Mouse (Mus musculus) megakaryocyte progenitor cell, adult 5-6 weeks (primary cell): Measurements from ENCODE around the gene N4bp2l1. TPM values are rescaled to one million over a fixed set of nuclear protein-coding genes. Genes with fewer than 3 reads are reported as not detected.

Experiments used
- ATAC-seq: replicated peaks from 2 replicates; pipeline ENCODE4 v1.8.0; 2016; ENCODE audit warnings: mild to moderate bottlenecking, moderate TSS enrichment, inconsistent platforms; ENCODE audit not compliant: poor library complexity
- total RNA-seq, 2 experiments: library from RNA; stranded (forward) in 1 of 2; stranded (reverse) in 1 of 2; fragments of 157-497, 149-512 nt in 1 of 2; fragments of 200-1000 nt in 1 of 2; gene quantifications; 2 replicates each; pipeline versions ENCODE4 v1.2.3 to v1.2.4; 2015 to 2017

Gene N4bp2l1
- total RNA-seq, 2 experiments from 2014 or later = 22.3 to 27.4 TPM

GRCm38 (mm10) chr5:150570496-150571219, 26.3 kb downstream of the N4bp2l1 start:
- no peak for ATAC-seq

GRCm38 (mm10) chr5:150566971-150567370, 30.0 kb downstream of the N4bp2l1 start:
- no peak for ATAC-seq

GRCm38 (mm10) chr5:150566226-150566625, 30.8 kb downstream of the N4bp2l1 start:
- no peak for ATAC-seq

GRCm38 (mm10) chr5:150564426-150564825, 32.6 kb downstream of the N4bp2l1 start:
- no peak for ATAC-seq

GRCm38 (mm10) chr5:150561783-150562182, 35.2 kb downstream of the N4bp2l1 start:
- no peak for ATAC-seq

- ATAC-seq = no peak
These were observed 35.6 kb downstream of the N4bp2l1 start for GRCm38 (mm10) chr5:150561376-150561775.

- no peak for ATAC-seq
These were observed 36.1 kb downstream of the N4bp2l1 start for GRCm38 (mm10) chr5:150560851-150561250.

GRCm38 (mm10) chr5:150559519-150560103, 37.4 kb downstream of the N4bp2l1 start:
- ATAC-seq = no peak

- ATAC-seq = peak; percentile 50; the same call in 1 of the 2 replicates
These were observed 45.4 kb downstream of the N4bp2l1 start for GRCm38 (mm10) chr5:150551637-150552036.

GRCm38 (mm10) chr5:150543184-150543583, 53.8 kb downstream of the N4bp2l1 start:
- no peak for ATAC-seq

GRCm38 (mm10) chr5:150541302-150541701, 55.7 kb downstream of the N4bp2l1 start:
- ATAC-seq = no peak

GRCm38 (mm10) chr5:150525239-150525638, 71.7 kb downstream of the N4bp2l1 start:
- ATAC-seq = no peak

GRCm38 (mm10) chr5:150522867-150523234, 74.1 kb downstream of the N4bp2l1 start:
- no peak for ATAC-seq

GRCm38 (mm10) chr5:150521937-150522866, 74.8 kb downstream of the N4bp2l1 start, which contains the start of gene Brca2:
TSS of gene Brca2 (plus strand) at chr5:150522630.
- peak; percentile 96 for ATAC-seq

Other genes starting within 250 kb of the N4bp2l1 start
- gene Zar1l, start 79.0 kb downstream of the N4bp2l1 start, total RNA-seq (2015) = not detected in 2 replicates
- gene Zar1l, start 79.0 kb downstream of the N4bp2l1 start, total RNA-seq (2017) = not detected in 2 replicates
- 36.1 and 52.9 TPM in 2 replicates for gene Brca2, start 74.6 kb downstream of the N4bp2l1 start, total RNA-seq (2015)
- gene Brca2, start 74.6 kb downstream of the N4bp2l1 start, total RNA-seq (2017) = 37.4 and 45.7 TPM in 2 replicates
- 79.2 and 89.9 TPM in 2 replicates for gene N4bp2l2, start 69.0 kb upstream of the N4bp2l1 start, total RNA-seq (2015)
- gene N4bp2l2, start 69.0 kb upstream of the N4bp2l1 start, total RNA-seq (2017) = 78.3 and 107 TPM in 2 replicates
- 63.9 and 78.8 TPM in 2 replicates for gene Pds5b, start 76.6 kb upstream of the N4bp2l1 start, total RNA-seq (2015)
- 32.8 and 37.5 TPM in 2 replicates for gene Pds5b, start 76.6 kb upstream of the N4bp2l1 start, total RNA-seq (2017)